Mouse (Mus musculus) splenic B cell, adult 2 months (primary cell): Measurements from ENCODE around the gene Mnd1.
A peak's percentile ranks its signal among the peaks of the same experiment; 100 is the strongest.

ENCODE experiments used
- DNase-seq: peaks from one replicate; pipeline ENCODE4 v3.0.0-alpha.2; 2011; ENCODE audit warnings: low read depth, low spot score
- H3K27me3 ChIP-seq: 2 replicates; pipeline ENCODE4 v1.6.1; 2012; ENCODE audit warnings: mild to moderate bottlenecking, low read length, moderate library complexity, mixed read lengths; ENCODE audit not compliant: control insufficient read depth, poor library complexity, insufficient read depth, severe bottlenecking
- H3K36me3 ChIP-seq: 2 replicates; pipeline ENCODE4 v1.6.1; 2012; ENCODE audit warnings: mild to moderate bottlenecking, low read length, moderate library complexity, mixed read lengths; ENCODE audit not compliant: control insufficient read depth, poor library complexity, insufficient read depth, severe bottlenecking

The Mnd1 gene

DNA sequence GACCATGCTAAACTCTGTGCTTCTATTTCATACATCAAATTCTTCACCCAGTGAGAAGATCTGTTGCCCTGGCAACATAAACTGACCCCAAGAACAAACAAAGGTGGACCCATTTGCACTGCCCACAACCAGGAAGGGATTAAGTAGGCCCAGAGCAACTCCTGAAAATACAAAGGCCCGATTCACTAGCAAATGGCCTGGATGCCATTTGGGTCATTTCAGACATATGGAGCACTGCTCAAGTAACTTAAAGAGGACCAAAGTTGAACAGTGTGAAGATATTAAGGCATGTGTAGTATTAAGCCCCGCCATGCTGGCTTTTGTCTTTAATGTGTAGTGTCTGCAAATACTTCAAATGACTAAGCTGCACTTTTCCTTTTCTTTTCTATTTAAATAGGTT, 68.7 kb downstream of the Mnd1 start:
- no peaks in the 10 kb centered on the region for H3K36me3 ChIP-seq
- no peaks in the 10 kb centered on the region for H3K27me3 ChIP-seq
- no peak for DNase-seq

- Histone ChIP-seq H3K27me3 (no peaks in the 10 kb centered on the region), H3K36me3 (no peaks in the 10 kb centered on the region)
- DNase-seq = no peak
Measured at GRCm38 (mm10) chr3:84086337-84086736, 69.2 kb downstream of the Mnd1 start.

- Histone ChIP-seq H3K36me3 (no peaks in the 10 kb centered on the region), H3K27me3 (no peaks in the 10 kb centered on the region)
- DNase-seq = no peak
Measured at GRCm38 (mm10) chr3:84085429-84085828, 70.2 kb downstream of the Mnd1 start.

DNA sequence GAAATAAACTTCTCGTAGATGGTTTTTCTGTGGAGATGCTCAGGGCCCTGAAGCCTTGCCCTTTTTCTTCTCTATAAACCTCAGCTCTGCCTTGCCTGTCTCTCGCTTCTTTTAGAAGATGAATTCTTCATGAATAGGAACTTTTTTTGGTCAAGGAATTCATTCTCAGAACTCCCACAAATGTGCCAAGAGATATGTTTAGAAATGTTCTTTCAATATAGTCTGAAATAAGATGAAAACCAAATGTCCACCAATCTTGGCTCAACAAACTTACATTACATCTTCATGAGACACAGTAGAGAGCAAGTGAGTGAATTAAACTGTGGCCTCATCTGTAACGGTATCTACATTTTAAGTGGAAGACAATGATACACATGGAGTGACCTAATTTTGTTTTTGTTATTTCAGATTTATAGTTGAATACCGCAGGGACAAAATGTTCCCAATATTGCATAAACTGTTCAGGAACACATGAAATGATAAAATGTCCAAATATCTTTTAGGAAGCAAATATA, 74.3 kb downstream of the Mnd1 start:
- no peaks in the 10 kb centered on the region for H3K27me3 ChIP-seq
- no peak for DNase-seq
- no peaks in the 10 kb centered on the region for H3K36me3 ChIP-seq

DNA sequence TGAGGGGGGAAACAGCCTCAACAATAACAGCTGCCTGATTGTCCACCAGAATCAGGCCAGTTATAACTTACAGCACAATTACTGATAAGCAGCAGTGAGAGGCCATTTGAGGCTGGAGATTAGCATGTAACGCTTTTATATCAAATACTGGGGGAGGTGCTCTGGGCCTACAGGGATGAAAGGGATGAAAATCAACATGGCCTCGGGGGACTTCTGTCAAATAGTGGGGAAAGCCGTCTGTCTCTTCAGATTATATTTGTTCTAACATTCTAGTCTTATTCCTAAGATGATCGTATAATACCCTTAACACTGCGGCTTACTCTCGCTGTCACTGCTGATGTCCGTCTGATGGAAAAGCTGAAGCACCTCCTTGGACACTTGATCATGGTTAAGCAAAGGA, 75.5 kb downstream of the Mnd1 start:
- Histone ChIP-seq H3K27me3 (no peaks in the 10 kb centered on the region), H3K36me3 (no peaks in the 10 kb centered on the region)
- DNase-seq = no peak

DNA sequence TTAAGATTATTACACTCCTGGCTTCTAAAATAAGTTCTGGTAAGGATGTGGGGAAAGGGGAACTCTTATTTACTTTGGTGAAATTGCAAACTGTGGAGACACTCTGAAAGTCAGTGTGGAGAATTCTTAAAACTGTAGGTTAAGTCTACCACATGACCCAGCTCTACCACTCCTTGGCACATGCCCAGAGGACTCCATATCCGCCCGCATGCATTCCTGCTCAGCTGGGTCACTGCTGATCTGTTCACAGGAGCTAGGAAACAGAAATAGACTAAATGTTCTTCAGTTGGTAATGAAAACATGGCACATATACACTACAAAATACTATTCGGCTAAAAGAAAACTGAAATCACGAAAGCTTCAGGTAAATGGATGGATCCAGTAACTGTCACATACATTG, 78.1 kb downstream of the Mnd1 start:
- no peaks in the 10 kb centered on the region for H3K27me3 ChIP-seq
- DNase-seq = no peak
- H3K36me3 ChIP-seq = no peaks in the 10 kb centered on the region

DNA sequence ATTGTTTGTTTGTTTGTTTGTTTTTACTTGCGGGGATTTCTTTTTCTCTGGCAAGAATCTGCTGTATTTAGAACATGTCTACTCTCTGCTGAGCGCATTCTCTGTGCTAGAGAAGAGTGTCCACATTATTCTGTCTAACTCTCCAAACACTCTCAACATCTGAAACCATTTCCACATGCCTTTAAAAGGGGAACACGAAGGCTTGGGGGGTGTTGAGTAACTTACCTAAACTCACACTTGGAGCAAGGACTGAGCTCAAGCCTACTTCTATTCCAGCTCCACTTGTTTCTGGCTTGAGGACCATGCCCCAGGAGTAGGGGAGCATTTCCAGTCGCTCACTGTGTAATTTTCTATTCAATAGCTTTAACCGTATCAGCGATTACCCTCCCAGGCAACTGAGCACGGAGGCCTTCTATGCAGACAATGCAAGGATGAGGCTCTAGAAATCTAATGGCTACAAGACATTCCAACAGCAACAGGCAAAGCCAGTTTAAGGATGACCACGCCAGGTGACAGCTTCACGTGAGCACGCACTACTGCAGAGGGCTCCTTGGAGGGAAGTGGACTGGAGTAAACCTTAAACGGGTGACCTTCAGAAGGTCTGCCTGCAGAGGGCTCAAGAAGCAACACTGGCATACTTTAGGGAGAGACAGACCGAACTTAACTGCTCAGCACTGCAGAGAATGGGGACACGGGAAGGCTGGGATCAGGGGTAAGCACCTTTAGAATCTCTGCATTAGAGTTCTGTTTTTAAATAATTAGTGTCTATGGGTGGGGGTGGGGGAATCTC, 78.8 kb downstream of the Mnd1 start:
- Histone ChIP-seq H3K36me3 (no peaks in the 10 kb centered on the region), H3K27me3 (no peaks in the 10 kb centered on the region)
- no peak for DNase-seq

GRCm38 (mm10) chr3:84075516-84075915, 80.1 kb downstream of the Mnd1 start:
- Histone ChIP-seq H3K27me3 (no peaks in the 10 kb centered on the region), H3K36me3 (no peaks in the 10 kb centered on the region)
- peak; percentile 59 for DNase-seq

- H3K27me3 ChIP-seq = no peaks in the 10 kb centered on the region
- DNase-seq = peak; percentile 60
- no peaks in the 10 kb centered on the region for H3K36me3 ChIP-seq
Measured at GRCm38 (mm10) chr3:84074777-84075176, 80.8 kb downstream of the Mnd1 start.

DNA sequence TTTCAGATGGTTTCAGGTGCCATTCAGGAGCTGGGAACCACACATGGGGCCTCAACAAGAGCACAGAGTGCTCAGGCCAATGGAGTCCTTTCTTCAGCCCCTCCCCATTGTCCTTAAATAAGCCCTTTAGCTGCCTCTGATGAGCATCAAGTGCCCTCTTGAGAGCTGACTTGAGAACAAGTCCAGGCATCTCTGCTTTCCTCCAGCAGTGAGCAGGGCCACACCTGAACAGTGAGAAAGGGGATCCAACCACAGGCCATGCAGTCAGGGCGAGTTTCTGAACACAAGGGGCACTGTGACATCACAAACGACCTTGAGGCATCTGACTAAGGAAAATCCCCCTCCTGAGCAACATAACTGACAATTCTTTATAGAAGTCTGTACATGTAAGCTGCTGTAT, 83.9 kb downstream of the Mnd1 start:
- DNase-seq = peak; percentile 85
- no peaks in the 10 kb centered on the region for H3K36me3 ChIP-seq
- H3K27me3 ChIP-seq = no peaks in the 10 kb centered on the region

- DNase-seq = peak; percentile 58
- no peaks in the 10 kb centered on the region for H3K27me3 ChIP-seq
- H3K36me3 ChIP-seq = no peaks in the 10 kb centered on the region
Measured at GRCm38 (mm10) chr3:84070811-84071210, 84.8 kb downstream of the Mnd1 start.

DNA sequence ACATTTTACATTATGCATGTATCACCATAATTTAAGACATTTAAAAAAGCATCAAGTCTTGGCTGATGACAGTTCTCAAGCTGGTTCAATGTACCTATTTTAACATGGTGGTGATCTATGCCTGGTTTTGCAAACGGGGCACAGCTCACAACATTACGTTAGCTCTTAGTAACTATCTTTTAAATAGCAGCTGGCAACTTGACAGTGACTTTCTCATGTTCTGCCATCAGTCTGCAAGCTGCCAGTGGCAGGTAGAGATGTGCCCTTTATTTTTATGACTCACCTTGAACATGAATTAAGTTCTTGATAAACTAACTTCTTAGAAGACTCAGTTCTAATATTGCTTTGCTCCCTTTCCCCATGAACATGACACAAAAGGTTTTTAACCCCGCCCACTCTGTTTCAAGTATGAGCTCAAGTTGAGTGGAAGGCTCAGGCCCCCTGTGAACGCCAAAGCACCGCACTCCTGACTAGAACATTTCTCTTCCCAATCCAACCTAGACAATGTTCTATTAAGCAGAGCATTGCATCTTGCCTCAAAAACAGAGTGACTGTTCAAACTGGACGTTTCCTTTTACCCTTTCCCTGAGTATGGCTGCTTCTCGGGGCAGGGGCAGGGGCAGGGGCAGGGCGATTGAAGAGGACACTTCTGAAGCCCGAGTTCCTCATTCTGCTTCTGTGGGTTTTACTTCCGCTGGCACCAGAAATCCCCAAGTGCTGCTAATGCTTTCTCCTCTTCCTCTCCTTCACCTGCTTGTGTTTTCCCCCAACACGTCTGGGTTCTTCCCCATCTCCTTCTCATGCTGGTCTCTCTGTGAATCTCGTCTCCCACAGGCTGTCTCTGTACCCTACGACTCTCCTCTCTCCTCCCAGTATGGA, 86.5 kb downstream of the Mnd1 start:
- Histone ChIP-seq H3K36me3 (no peaks in the 10 kb centered on the region), H3K27me3 (no peaks in the 10 kb centered on the region)
- DNase-seq = peak; percentile 84

DNA sequence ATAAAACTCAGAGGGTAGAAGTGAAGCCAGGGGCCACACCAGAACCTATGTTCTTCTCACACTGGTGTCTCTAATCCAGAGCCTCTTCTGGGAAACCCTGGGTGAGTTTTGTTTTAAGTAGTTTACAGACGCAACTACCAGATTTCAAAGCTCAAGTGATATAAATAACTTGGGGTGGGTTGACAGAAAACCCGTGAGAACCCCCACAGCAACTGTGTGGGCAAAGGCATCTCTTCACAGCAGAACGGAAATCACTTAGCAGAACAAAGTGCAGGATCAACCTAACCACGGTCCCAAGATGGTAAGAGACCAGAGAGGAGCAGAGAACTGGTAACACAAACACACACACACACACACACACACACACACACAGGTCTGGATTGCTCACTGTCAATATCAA, 89.8 kb downstream of the Mnd1 start:
- DNase-seq = peak; percentile 54
- H3K27me3 ChIP-seq = no peaks in the 10 kb centered on the region
- no peaks in the 10 kb centered on the region for H3K36me3 ChIP-seq

DNA sequence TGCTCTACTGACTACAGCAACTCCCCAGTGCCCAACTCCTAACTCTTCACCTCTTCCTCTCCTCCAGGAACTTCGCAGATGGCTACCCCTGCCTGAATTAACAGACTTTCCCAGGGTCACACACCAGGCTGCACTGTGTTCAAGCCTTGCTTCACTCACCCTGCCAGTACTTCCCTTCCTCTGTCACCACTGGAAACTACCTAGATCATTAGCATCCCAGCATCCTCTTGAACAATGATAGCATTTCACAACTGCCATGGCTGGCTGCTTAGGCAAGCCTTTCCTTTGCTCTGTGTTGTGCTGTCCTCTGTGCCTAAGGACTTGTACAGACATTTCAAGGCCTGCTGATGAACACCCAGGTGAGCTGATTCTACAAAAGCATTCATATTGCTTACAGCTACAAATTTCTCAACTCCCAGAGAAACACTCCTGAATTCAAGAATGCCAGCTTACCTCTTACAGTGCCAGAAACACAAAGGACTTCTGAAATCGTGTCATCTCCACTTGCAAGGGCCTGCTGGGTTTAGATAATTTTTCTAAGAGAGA, 92.1 kb downstream of the Mnd1 start:
- Histone ChIP-seq H3K27me3 (no peaks in the 10 kb centered on the region), H3K36me3 (no peaks in the 10 kb centered on the region)
- DNase-seq = peak; percentile 62
